Mouse (Mus musculus) intestine, embryonic 15.5 days (tissue): ENCODE results near the gene Sgsm1. TPM values are rescaled to one million over a fixed set of nuclear protein-coding genes. Genes with fewer than 3 reads are reported as not detected.

Experiments used
- ATAC-seq: fragments of 200-750 bp; cut with Nextera tagmentation; 2 replicates; pipeline ENCODE4 v1.8.0; 2017; ENCODE audit warnings: moderate TSS enrichment, moderate library complexity
- H3K27ac ChIP-seq: fragments of 300-500 bp; sonication (generic); 2 replicates; pipeline ENCODE4 v1.5.1; 2015; ENCODE audit warnings: mild to moderate bottlenecking, inconsistent platforms
- H3K27me3 ChIP-seq: fragments of 300-500 bp; sonication (generic); replicated peaks from 2 replicates; pipeline ENCODE4 v1.6.1; 2015; ENCODE audit warnings: inconsistent platforms
- H3K36me3 ChIP-seq: fragments of 300-500 bp; sonication (generic); 2 replicates; pipeline ENCODE4 v1.6.1; 2015; ENCODE audit warnings: inconsistent platforms
- H3K4me1 ChIP-seq: fragments of 300-500 bp; sonication (generic); replicated peaks from 2 replicates; pipeline ENCODE4 v1.6.1; 2015; ENCODE audit warnings: inconsistent platforms
- H3K4me2 ChIP-seq: fragments of 300-500 bp; sonication (generic); replicated peaks from 2 replicates; pipeline ENCODE4 v1.6.1; 2015; ENCODE audit warnings: mild to moderate bottlenecking, inconsistent platforms
- H3K4me3 ChIP-seq: fragments of 300-500 bp; sonication (generic); replicated peaks from 2 replicates; pipeline ENCODE4 v1.5.1; 2015; ENCODE audit warnings: inconsistent platforms
- H3K9ac ChIP-seq: fragments of 300-500 bp; sonication (generic); 2 replicates; pipeline ENCODE4 v1.6.1; 2015; ENCODE audit warnings: inconsistent platforms
- H3K9me3 ChIP-seq: fragments of 300-500 bp; sonication (generic); 2 replicates; pipeline ENCODE4 v1.6.1; 2016; ENCODE audit warnings: inconsistent platforms
- WGBS: fragments of 180-500 bp; shearing (Covaris S2); methylation state at CpG from one replicate; pipeline ENCODE4 v1.1.7; 2015; 5-methylcytosine and 5-hydroxymethylcytosine counted together
- polyA plus RNA-seq: library from polyadenylated mRNA; unstranded; fragments of >200 nt; fragmentation: Nextera tagmentation; extraction: Ambion mirVana; gene quantifications from 2 replicates; pipeline ENCODE4 v1.2.1, GENCODE M21; 2015

Sgsm1 gene
- polyA plus RNA-seq, 1 experiment from 2014 or later, result 9.6 TPM

DNA sequence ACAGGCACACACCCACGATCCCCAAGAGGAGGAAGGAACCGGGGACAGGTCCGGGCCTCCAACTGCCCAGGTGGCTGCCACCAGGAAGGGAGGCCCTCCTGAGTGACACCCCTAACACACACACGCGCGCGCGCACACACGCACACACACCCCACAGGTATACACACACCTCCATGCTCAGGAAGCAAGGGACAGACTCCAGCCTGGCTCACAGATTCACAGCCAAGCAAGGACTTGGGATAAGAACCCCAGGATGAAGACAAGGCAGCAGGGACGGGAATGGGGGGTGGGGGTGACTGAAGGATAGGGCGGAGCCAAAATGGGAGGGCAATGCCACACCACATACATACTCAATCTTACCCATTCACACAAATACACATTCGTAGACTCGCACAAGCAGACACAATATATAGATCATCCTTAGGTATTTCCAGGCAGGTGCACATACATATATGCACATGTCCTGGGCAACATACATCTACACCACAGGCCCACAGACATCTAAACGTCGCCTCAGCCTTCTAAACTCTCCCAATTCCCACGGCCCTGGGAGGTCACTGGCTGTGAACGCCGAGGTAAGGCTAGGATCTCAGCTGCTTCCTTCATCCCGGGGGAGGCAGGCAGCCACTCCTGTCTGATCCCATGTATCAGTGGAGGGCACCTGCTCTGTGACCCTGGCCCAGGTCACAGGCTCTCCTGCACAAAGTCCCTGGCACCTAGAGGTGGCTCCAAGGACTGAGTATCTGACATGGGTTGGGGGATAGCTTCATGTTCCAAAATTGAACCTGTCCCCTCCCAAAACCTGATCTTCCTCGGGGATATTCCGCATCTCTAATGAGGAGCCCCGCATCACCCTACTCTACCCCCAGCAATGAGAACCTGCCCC lies 852 bp downstream of the Sgsm1 start:
- Histone ChIP-seq H3K36me3 (no peaks in the 10 kb centered on the region), H3K4me3 (peak overlapping the region; percentile 63), H3K9ac (peak overlapping the region; percentile 65), H3K4me2 (peak overlapping the region; percentile 87), H3K9me3 (no peaks in the 10 kb centered on the region), H3K27me3 (no peaks in the 10 kb centered on the region), H3K4me1 (peaks cover 13% of the 10 kb centered on the region), H3K27ac (no peak overlapping the region)
- WGBS, result 64% methylated on average over 22 of the region's 22 CpGs
- ATAC-seq, result no peak

DNA sequence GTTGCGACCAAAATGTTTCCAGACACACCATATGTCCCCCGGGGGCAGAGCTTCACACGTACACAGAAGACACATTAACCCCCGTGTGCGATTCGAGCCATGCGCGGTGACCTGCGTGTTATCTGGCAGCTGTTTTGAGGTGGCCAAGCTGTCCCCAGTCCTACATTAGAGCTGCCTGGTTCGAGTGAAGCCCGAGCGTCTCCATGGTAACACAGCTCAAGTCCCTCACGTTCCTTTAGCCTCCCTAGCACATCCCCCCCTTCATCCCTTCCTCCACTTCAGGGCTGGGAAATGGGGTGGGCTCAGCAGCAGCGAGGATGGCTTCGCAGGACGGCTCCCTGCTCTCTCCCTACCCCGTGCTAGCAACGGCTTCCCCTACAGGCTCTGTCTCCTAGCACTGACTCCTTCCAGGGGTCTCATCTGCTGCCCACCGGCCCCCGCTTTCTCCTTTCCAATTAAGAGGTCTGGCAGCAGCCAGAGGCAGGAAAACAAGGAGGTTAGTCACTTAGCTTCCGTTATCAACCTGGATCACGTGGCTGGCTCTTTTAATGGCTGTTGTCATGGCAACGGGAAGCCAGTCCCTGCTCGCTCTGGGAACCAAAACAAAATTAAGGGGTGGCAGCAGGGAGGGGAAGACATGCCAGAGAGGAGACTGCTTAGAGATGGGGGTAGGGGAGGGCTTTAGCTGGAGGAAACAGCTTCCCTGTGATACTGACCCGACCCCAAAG lies 3.7 kb downstream of the Sgsm1 start:
- Histone ChIP-seq H3K27me3 (no peaks in the 10 kb centered on the region), H3K9me3 (no peaks in the 10 kb centered on the region), H3K9ac (no peak overlapping the region), H3K36me3 (no peaks in the 10 kb centered on the region), H3K4me2 (peak overlapping the region; percentile 59), H3K4me1 (peaks cover 9% of the 10 kb centered on the region), H3K27ac (0 out of 2 replicates have a peak overlapping the region, but pooled peaks have one; percentile 9), H3K4me3 (peak overlapping the region; percentile 14; the same call in 1 of the 2 replicates)
- peak; percentile 20; the same call in 1 of the 2 replicates for ATAC-seq
- 4% methylated on average over 25 of the region's 25 CpGs for WGBS

DNA sequence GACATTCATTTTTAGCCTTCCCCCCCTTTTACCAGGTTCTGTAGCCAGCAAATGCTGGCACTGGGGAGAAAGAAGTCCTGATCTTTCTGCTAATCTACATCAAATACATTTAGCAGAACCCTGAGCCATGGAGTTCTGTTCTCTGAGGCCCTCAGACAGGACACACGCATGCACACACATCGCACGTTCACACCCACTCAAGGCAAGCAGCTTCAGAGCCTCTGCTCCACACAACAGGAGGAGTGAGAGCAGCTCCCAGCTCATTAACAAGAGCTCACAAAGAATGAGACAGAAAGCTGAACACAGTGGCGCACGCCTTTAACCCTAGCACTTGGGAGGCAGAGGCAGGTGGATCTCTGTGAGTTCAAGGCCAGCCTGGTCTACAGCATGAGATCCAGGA lies 6.1 kb downstream of the Sgsm1 start:
- no peak overlapping the region for H3K27ac ChIP-seq
- no peak for ATAC-seq
- H3K9ac ChIP-seq, result no peak overlapping the region
- H3K4me3 ChIP-seq, result no peak overlapping the region
- H3K4me2 ChIP-seq, result no peak overlapping the region
- no peaks in the 10 kb centered on the region for H3K27me3 ChIP-seq
- WGBS, result 95% methylated on average over 5 of the region's 5 CpGs
- peaks cover 9% of the 10 kb centered on the region for H3K4me1 ChIP-seq
- no peaks in the 10 kb centered on the region for H3K36me3 ChIP-seq
- no peaks in the 10 kb centered on the region for H3K9me3 ChIP-seq

DNA sequence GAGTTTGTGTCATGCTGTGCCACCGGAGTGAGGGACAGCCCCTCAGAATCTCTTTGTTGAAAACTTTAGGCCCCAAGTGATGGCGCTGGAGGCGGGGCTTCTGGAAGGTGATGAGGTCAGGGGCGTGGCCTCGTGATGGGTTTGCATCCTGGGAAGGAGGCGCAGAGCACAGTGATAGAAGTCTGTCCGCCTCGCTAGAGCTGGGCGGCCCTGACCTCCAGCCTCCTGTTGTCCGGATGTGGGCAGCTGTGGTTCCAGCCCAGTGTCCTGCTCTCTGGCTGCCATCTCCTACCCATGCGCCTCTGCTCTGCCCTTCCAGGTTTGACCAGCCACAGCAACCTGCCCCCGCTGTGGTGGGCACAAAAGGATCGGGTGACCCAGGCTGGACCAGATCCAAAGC lies 8.7 kb downstream of the Sgsm1 start:
- ATAC-seq, result no peak

DNA sequence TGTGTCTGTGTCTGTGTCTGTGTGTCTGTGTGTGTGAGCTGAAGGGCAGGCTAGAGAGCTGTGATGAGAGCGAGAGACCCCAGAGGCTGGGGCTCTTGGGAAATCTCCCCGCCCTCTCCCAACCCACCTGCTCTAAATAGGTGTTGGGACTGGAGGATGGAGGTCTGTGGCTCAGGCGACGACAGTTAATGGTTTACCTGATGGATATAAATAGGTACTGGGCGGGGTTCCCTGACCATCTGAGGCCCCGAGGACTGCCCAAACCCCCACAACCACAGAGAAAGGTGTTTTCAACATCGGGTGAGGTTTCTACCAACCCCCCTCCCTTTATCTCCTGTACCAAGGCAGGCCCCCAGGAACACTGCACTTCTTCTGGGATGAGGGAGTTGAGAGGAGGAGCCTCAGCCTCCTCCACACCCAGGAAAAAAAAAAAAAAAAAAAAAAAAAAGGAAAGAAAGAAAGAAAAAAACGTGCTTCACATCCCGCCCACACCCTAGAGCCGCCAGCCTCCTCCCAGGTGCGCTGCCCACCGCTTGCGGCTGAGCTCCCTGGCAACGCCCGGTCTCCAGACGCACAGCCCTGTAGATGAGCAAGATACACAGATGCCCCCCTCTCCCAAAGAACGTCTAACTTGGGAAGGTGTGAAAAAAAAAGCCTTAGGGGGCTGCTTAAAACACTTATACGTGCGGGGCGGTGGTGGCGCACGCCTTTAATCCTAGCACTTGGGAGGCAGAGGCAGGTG lies 10.3 kb downstream of the Sgsm1 start:
- peaks cover 15% of the 10 kb centered on the region for H3K4me1 ChIP-seq
- peak; percentile 69 for ATAC-seq
- peak overlapping the region; percentile 46 for H3K4me2 ChIP-seq
- no peaks in the 10 kb centered on the region for H3K9me3 ChIP-seq
- no peaks in the 10 kb centered on the region for H3K27me3 ChIP-seq
- no peak overlapping the region for H3K4me3 ChIP-seq
- no peaks in the 10 kb centered on the region for H3K36me3 ChIP-seq
- peak overlapping the region; percentile 72 for H3K27ac ChIP-seq
- 58% methylated on average over 22 of the region's 22 CpGs for WGBS
- no peak overlapping the region for H3K9ac ChIP-seq

More for the DNA sequence above, 8.7 kb downstream of the Sgsm1 start:
- Histone ChIP-seq H3K27ac (no peak overlapping the region), H3K4me1 (peaks cover 15% of the 10 kb centered on the region), H3K4me2 (no peak overlapping the region), H3K27me3 (no peaks in the 10 kb centered on the region), H3K36me3 (no peaks in the 10 kb centered on the region), H3K9ac (no peak overlapping the region), H3K4me3 (no peak overlapping the region), H3K9me3 (no peaks in the 10 kb centered on the region)
- WGBS, result 32% methylated on average over 13 of the region's 13 CpGs

DNA sequence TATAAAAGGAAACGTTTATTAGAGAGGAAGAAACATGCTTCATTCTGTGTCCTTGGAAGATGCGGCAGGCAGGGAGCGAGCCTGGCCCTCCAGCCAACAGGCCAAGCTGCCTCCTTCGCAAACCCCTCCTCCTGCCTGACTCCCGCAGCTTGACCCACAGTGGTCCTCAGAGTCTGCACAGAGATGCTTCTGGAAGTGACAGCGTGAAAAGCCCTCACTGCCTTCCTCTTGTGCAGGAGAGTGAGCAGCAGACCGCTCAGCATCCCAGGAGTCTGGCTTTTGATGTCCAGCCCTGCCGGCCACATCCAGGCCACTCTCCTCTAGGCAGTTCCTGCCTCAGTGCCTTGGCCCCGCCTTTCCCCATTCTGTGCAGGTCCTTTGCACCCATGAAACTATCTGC lies 11.2 kb downstream of the Sgsm1 start:
- 34% methylated on average over 9 of the region's 9 CpGs for WGBS
- no peak for ATAC-seq

DNA sequence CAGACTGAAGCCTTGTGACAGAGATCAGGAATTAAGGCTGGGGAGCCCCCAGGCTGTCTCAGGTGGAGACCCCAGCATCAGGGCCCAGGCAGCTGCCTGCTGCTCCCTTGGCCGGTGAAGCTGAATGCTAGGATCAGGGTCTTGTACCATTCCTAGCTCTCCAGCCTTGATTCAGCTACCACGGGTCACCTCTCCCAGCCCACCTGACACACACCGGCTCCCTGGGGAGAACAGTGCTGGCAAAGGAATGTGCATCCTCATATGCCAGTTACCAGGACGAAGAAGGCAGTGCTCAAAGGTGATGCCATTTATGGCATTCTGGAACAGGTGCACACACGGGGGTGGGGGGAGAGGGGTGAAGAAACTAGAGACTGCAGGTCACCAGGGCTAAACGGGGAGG lies 11.8 kb downstream of the Sgsm1 start:
- H3K27me3 ChIP-seq, result no peaks in the 10 kb centered on the region
- no peak overlapping the region for H3K4me3 ChIP-seq
- no peak overlapping the region for H3K4me2 ChIP-seq
- peaks cover 15% of the 10 kb centered on the region for H3K4me1 ChIP-seq
- no peak overlapping the region for H3K27ac ChIP-seq
- WGBS, result 56% methylated on average over 6 of the region's 6 CpGs
- no peak overlapping the region for H3K9ac ChIP-seq
- H3K9me3 ChIP-seq, result no peaks in the 10 kb centered on the region
- H3K36me3 ChIP-seq, result no peaks in the 10 kb centered on the region
- no peak for ATAC-seq

More for the DNA sequence above, 11.2 kb downstream of the Sgsm1 start:
- H3K4me2 ChIP-seq, result peak overlapping the region; percentile 46
- H3K4me3 ChIP-seq, result 0 out of 2 replicates have a peak overlapping the region, but pooled peaks have one; percentile 1
- no peaks in the 10 kb centered on the region for H3K9me3 ChIP-seq
- peaks cover 15% of the 10 kb centered on the region for H3K4me1 ChIP-seq
- H3K27ac ChIP-seq, result peak overlapping the region; percentile 72
- no peak overlapping the region for H3K9ac ChIP-seq
- no peaks in the 10 kb centered on the region for H3K36me3 ChIP-seq
- H3K27me3 ChIP-seq, result no peaks in the 10 kb centered on the region

DNA sequence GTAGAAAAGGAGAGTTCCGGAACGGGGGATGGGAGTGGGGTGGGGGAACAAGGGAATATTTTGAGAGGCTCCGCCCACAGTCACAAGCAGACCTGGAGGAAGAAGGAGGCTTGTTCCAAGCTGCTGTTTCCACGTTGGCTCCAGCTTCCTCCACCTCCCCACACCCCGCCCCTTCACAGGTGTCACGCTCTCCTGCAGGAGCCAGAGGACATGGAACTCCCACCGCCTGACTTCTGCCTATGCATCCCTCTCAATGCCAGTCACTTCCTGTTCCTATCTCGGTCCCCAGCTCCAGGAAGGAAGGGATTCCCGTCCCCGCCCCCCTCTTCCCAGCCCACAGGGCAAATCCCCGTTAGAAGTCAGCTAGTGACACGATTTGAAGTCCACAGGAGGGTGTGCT lies 12.5 kb downstream of the Sgsm1 start:
- H3K27ac ChIP-seq, result no peak overlapping the region

DNA sequence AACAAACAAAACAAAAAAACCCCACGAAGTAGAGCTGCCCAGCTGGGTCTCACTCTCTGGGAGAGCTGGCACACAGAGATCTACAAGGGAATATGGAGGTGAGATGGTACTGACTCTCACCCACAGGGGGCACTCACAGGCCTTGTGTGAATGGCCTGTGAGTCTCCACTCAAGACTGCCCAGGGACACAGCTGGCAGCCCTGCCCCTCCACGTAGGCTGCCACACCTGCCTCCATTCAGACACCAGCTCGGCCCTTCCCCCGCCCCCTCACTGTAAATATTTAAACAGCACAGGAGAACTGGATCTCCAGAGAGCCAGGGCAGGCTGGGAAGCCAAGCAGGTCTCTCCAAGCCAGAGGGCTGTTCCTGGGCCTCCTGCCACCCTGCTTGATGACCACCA lies 14.8 kb downstream of the Sgsm1 start:
- no peak overlapping the region for H3K9ac ChIP-seq
- no peaks in the 10 kb centered on the region for H3K9me3 ChIP-seq
- no peaks in the 10 kb centered on the region for H3K27me3 ChIP-seq
- H3K4me1 ChIP-seq, result peaks cover 15% of the 10 kb centered on the region
- no peaks in the 10 kb centered on the region for H3K36me3 ChIP-seq
- H3K27ac ChIP-seq, result peak overlapping the region; percentile 52; the same call in 1 of the 2 replicates
- 21% methylated on average over 4 of the region's 4 CpGs for WGBS
- no peak overlapping the region for H3K4me2 ChIP-seq
- H3K4me3 ChIP-seq, result no peak overlapping the region
- ATAC-seq, result peak; percentile 89

More for the DNA sequence above, 12.5 kb downstream of the Sgsm1 start:
- H3K36me3 ChIP-seq, result no peaks in the 10 kb centered on the region
- H3K9me3 ChIP-seq, result no peaks in the 10 kb centered on the region
- 14% methylated on average over 12 of the region's 12 CpGs for WGBS
- no peak overlapping the region for H3K4me3 ChIP-seq
- no peaks in the 10 kb centered on the region for H3K27me3 ChIP-seq
- H3K4me2 ChIP-seq, result peak overlapping the region; percentile 43
- no peak overlapping the region for H3K9ac ChIP-seq
- peaks cover 15% of the 10 kb centered on the region for H3K4me1 ChIP-seq
- ATAC-seq, result no peak

DNA sequence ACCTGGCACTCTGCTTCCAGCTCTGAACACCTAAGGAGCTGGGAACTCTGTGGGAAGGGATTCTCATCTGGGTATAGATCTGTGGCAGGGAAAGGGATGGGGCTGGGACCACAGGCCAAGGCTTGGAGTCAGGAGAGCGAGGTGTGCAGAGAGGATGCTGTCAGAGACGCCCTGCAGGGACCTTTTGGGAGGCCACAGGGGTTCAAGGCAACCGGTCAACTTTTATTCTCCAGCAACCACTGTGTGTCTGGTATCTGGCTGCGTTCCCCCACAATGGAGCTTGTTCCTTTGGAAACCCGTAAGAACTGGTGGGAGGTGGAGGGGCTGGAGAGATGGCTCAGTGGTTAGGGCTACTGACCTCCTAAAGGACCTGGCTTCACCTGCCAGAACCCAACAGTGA lies 16.0 kb downstream of the Sgsm1 start:
- Histone ChIP-seq H3K9me3 (no peaks in the 10 kb centered on the region), H3K9ac (no peak overlapping the region), H3K36me3 (no peaks in the 10 kb centered on the region), H3K27me3 (no peaks in the 10 kb centered on the region; the same call in 1 of the 2 replicates), H3K4me2 (no peak overlapping the region), H3K4me3 (no peak overlapping the region), H3K27ac (no peak overlapping the region), H3K4me1 (peaks cover 13% of the 10 kb centered on the region)
- ATAC-seq, result no peak
- 87% methylated on average over 5 of the region's 5 CpGs for WGBS

DNA sequence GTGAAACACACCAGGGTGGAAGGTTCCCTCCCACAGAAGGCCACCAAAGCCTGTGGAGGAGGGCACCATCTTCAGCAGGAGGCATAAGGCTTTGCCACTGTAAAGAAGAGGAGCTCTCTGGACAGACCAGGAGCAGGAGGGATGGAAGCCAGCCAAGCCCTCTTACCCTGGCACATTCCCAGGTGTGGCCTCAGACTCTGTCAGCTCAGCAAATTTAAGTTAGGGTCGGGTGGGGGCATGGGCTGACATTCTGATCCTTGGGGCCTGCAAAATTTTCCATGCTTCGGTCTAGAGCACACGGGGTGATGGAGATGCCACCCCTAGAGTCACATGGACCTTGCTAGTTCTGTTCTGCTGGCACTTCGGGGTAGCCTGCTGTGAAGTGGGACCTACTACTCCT lies 17.1 kb downstream of the Sgsm1 start:
- no peak for ATAC-seq
- 85% methylated on average over 4 of the region's 4 CpGs for WGBS

DNA sequence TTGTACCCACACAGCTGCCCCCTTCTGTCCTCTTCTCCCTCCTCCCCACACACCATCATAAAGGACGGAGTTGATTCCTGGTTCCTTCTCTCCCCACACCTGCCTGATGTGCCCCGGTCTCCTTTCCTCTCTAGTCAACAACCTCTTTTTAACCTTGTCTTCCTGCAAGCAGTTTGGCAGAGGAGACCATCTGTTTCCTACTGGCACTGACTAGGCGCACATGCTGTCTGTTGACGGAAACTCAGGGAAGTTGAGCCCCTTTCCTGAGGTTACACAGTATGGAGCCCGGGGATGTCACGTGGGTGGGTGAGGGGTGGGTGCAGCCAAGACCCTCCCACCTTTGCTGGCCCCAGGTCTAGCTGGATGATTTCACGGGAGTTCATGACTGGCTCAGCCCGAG lies 17.8 kb downstream of the Sgsm1 start:
- WGBS, result 61% methylated on average over 8 of the region's 8 CpGs

More for the DNA sequence above, 17.1 kb downstream of the Sgsm1 start:
- H3K36me3 ChIP-seq, result no peaks in the 10 kb centered on the region
- no peak overlapping the region for H3K27ac ChIP-seq
- H3K9ac ChIP-seq, result no peak overlapping the region
- H3K9me3 ChIP-seq, result no peaks in the 10 kb centered on the region
- H3K4me1 ChIP-seq, result peaks cover 8% of the 10 kb centered on the region; the same call in 1 of the 2 replicates
- peaks cover 6% of the 10 kb centered on the region for H3K27me3 ChIP-seq
- H3K4me2 ChIP-seq, result no peak overlapping the region
- H3K4me3 ChIP-seq, result no peak overlapping the region

More for the DNA sequence above, 17.8 kb downstream of the Sgsm1 start:
- Histone ChIP-seq H3K27me3 (peaks cover 12% of the 10 kb centered on the region), H3K36me3 (no peaks in the 10 kb centered on the region), H3K4me2 (no peak overlapping the region), H3K9ac (no peak overlapping the region), H3K9me3 (no peaks in the 10 kb centered on the region), H3K4me3 (no peak overlapping the region), H3K4me1 (peaks cover 5% of the 10 kb centered on the region; the same call in 1 of the 2 replicates), H3K27ac (no peak overlapping the region)
- ATAC-seq, result no peak
